8 mouse cellular contexts compared by ENCODE assay signal in genomic region chr7:19095751-19096110, GRCm38 (mm10). TPM values are rescaled to one million over a fixed set of nuclear protein-coding genes. Genes with fewer than 3 reads are reported as not detected.
DNase-seq lines count a peak whose midpoint lies in the region; ATAC-seq and TF ChIP-seq lines count a peak whose summit lies in the region.

No protein-coding gene starts in this region.

- no peaks in the 10 kb centered on the region for H3K36me3 ChIP-seq in thymus, adult 2 months (ENCODE audit: control insufficient read depth, insufficient read depth, low read length)
- H3K36me3 ChIP-seq in embryonic facial prominence, embryonic 12.5 days: peaks cover 17% of the 10 kb centered on the region
- peaks cover 8% of the 10 kb centered on the region; the same call in 1 of the 2 replicates for H3K36me3 ChIP-seq in heart, embryonic 15.5 days

- peak overlapping the region; percentile 79; the same call in 1 of the 2 replicates for H3K4me3 ChIP-seq in thymus, adult 2 months (ENCODE audit: control insufficient read depth, insufficient read depth, low read length)
- peak overlapping the region; percentile 77 for H3K4me3 ChIP-seq in embryonic facial prominence, embryonic 12.5 days
- H3K4me3 ChIP-seq in heart, embryonic 15.5 days: peak overlapping the region; percentile 85

- peak overlapping the region; percentile 85 for H3K4me2 ChIP-seq in embryonic facial prominence, embryonic 12.5 days (replicated peaks)
- H3K4me2 ChIP-seq in heart, embryonic 15.5 days: peak overlapping the region; percentile 96

- TF ChIP-seq POLR2A in thymus, adult 2 months (IDR thresholded peaks at IDR 0.05; ENCODE audit: control insufficient read depth, extremely low read depth, insufficient read depth, low read length, poor library complexity): no peak

- WGBS in thymus, adult 2 months: 9% methylated on average over 19 of the region's 19 CpGs
- 2% methylated on average over 19 of the region's 19 CpGs for WGBS in embryonic facial prominence, embryonic 12.5 days
- WGBS in heart, embryonic 15.5 days: under 1% methylated on average over 19 of the region's 19 CpGs

- H3K9me3 ChIP-seq in embryonic facial prominence, embryonic 12.5 days: no peaks in the 10 kb centered on the region
- H3K9me3 ChIP-seq in heart, embryonic 15.5 days (replicated peaks): no peaks in the 10 kb centered on the region

- DNase-seq in thymus, adult 2 months: no peak
- DNase-seq in thymus, adult 18-20 months: no peak
- peak; percentile 81 for DNase-seq in kidney, postnatal 14 days
- DNase-seq in lung, postnatal 4 days: peak; percentile 76 to 87
- DNase-seq in testis, postnatal 14 days (ENCODE audit: low spot score): peak; percentile 73

- peak; percentile 7; the same call in 1 of the 2 replicates for ATAC-seq in embryonic facial prominence, embryonic 12.5 days (ENCODE audit: insufficient number of reproducible peaks, insufficient read depth, low FRiP score, low TSS enrichment)
- ATAC-seq in heart, embryonic 15.5 days (replicated peaks; ENCODE audit: insufficient number of reproducible peaks, insufficient read depth, low FRiP score, low read depth): no peak
- ATAC-seq in erythroid progenitor cell, adult 5-6 weeks (replicated peaks; ENCODE audit: low FRiP score, poor library complexity, severe bottlenecking): no peak

- peaks cover 26% of the 10 kb centered on the region for H3K4me1 ChIP-seq in thymus, adult 2 months (replicated peaks; ENCODE audit: control insufficient read depth, insufficient read depth, low read length)
- H3K4me1 ChIP-seq in embryonic facial prominence, embryonic 12.5 days: peaks cover 41% of the 10 kb centered on the region
- peaks cover 45% of the 10 kb centered on the region for H3K4me1 ChIP-seq in heart, embryonic 15.5 days (replicated peaks)

- TF ChIP-seq CTCF in thymus, adult 2 months (IDR thresholded peaks at IDR 0.05; ENCODE audit: borderline replicate concordance, control insufficient read depth, extremely low read depth, insufficient read depth, low read length, poor library complexity): no peak

- peaks cover 18% of the 10 kb centered on the region for H3K27me3 ChIP-seq in thymus, adult 2 months (ENCODE audit: control insufficient read depth, insufficient read depth, low read length)
- H3K27me3 ChIP-seq in embryonic facial prominence, embryonic 12.5 days: no peaks in the 10 kb centered on the region
- 0 out of 2 replicates have a peak, but pooled peaks cover under 1% of the 10 kb centered on the region for H3K27me3 ChIP-seq in heart, embryonic 15.5 days

- peak overlapping the region; percentile 91 for H3K9ac ChIP-seq in embryonic facial prominence, embryonic 12.5 days
- H3K9ac ChIP-seq in heart, embryonic 15.5 days: peak overlapping the region; percentile 93

- no peak overlapping the region for H3K27ac ChIP-seq in thymus, adult 2 months (ENCODE audit: control insufficient read depth, insufficient read depth, low read length)
- H3K27ac ChIP-seq in embryonic facial prominence, embryonic 12.5 days: peak overlapping the region; percentile 99
- peak overlapping the region; percentile 97 for H3K27ac ChIP-seq in heart, embryonic 15.5 days

RNA-seq across cellular contexts. Expression of gene Six5, which starts 1.3 kb away (rescaled TPM):
- polyA plus RNA-seq in thymus, adult 2 months (2012; rRNA removed): 14.8 and 20.0 TPM in 2 replicates
- polyA plus RNA-seq in embryonic facial prominence, embryonic 12.5 days (2016; fragmentation: Nextera tagmentation; extraction: Ambion mirVana): 16.6 and 16.9 TPM in 2 replicates
- polyA plus RNA-seq in heart, embryonic 15.5 days (2015; fragmentation: Nextera tagmentation; extraction: Ambion mirVana): 4.9 and 6.7 TPM in 2 replicates
- total RNA-seq in erythroid progenitor cell, adult 5-6 weeks (2015; ENCODE audit: low replicate concordance): not detected in 2 replicates
- total RNA-seq in erythroid progenitor cell, adult 5-6 weeks (2017; ENCODE audit: low replicate concordance): 0.13 TPM in 1 of 2 replicates, not detected in the other

RNA-seq across cellular contexts. Expression of gene Dmpk, which starts 12.1 kb away (rescaled TPM):
- polyA plus RNA-seq in thymus, adult 2 months (2012; rRNA removed): 108 and 154 TPM in 2 replicates
- 17.5 and 19.1 TPM in 2 replicates for polyA plus RNA-seq in embryonic facial prominence, embryonic 12.5 days (2016; fragmentation: Nextera tagmentation; extraction: Ambion mirVana)
- 51.9 and 57.3 TPM in 2 replicates for polyA plus RNA-seq in heart, embryonic 15.5 days (2015; fragmentation: Nextera tagmentation; extraction: Ambion mirVana)
- total RNA-seq in erythroid progenitor cell, adult 5-6 weeks (2015; ENCODE audit: low replicate concordance): 15.9 and 18.4 TPM in 2 replicates
- total RNA-seq in erythroid progenitor cell, adult 5-6 weeks (2017; ENCODE audit: low replicate concordance): 4.2 and 5.0 TPM in 2 replicates

RNA-seq across cellular contexts. Expression of gene Dmwd, which starts 19.7 kb away (rescaled TPM):
- 50.7 and 55.6 TPM in 2 replicates for polyA plus RNA-seq in thymus, adult 2 months (2012; rRNA removed)
- polyA plus RNA-seq in embryonic facial prominence, embryonic 12.5 days (2016; fragmentation: Nextera tagmentation; extraction: Ambion mirVana): 18.8 and 23.1 TPM in 2 replicates
- 14.2 and 20.0 TPM in 2 replicates for polyA plus RNA-seq in heart, embryonic 15.5 days (2015; fragmentation: Nextera tagmentation; extraction: Ambion mirVana)
- total RNA-seq in erythroid progenitor cell, adult 5-6 weeks (2015; ENCODE audit: low replicate concordance): 17.7 and 33.1 TPM in 2 replicates
- 13.1 and 19.4 TPM in 2 replicates for total RNA-seq in erythroid progenitor cell, adult 5-6 weeks (2017; ENCODE audit: low replicate concordance)

RNA-seq across cellular contexts. Expression of gene Gm4969, which starts 22.4 kb away (rescaled TPM):
- 0.24 and 0.31 TPM in 2 replicates for polyA plus RNA-seq in thymus, adult 2 months (2012; rRNA removed)
- 3.6 and 3.8 TPM in 2 replicates for polyA plus RNA-seq in embryonic facial prominence, embryonic 12.5 days (2016; fragmentation: Nextera tagmentation; extraction: Ambion mirVana)
- 0.73 and 1.0 TPM in 2 replicates for polyA plus RNA-seq in heart, embryonic 15.5 days (2015; fragmentation: Nextera tagmentation; extraction: Ambion mirVana)
- total RNA-seq in erythroid progenitor cell, adult 5-6 weeks (2015; ENCODE audit: low replicate concordance): not detected in 2 replicates
- not detected in 2 replicates for total RNA-seq in erythroid progenitor cell, adult 5-6 weeks (2017; ENCODE audit: low replicate concordance)

RNA-seq across cellular contexts. Expression of gene Fbxo46, which starts 23.9 kb away (rescaled TPM):
- polyA plus RNA-seq in thymus, adult 2 months (2012; rRNA removed): 29.2 and 30.1 TPM in 2 replicates
- 19.8 and 21.6 TPM in 2 replicates for polyA plus RNA-seq in embryonic facial prominence, embryonic 12.5 days (2016; fragmentation: Nextera tagmentation; extraction: Ambion mirVana)
- polyA plus RNA-seq in heart, embryonic 15.5 days (2015; fragmentation: Nextera tagmentation; extraction: Ambion mirVana): 7.3 and 9.6 TPM in 2 replicates
- 4.7 and 5.0 TPM in 2 replicates for total RNA-seq in erythroid progenitor cell, adult 5-6 weeks (2015; ENCODE audit: low replicate concordance)
- 6.3 and 7.3 TPM in 2 replicates for total RNA-seq in erythroid progenitor cell, adult 5-6 weeks (2017; ENCODE audit: low replicate concordance)

Comparison
In these comparisons a context has a peak if more than half of its experiments do, and no peak if none do; other contexts are left out.
1. DNase-seq: peak in kidney, postnatal 14 days (single experiment), lung, postnatal 4 days (2 of 2) and testis, postnatal 14 days (single experiment); none in thymus, adult 2 months (single experiment) and thymus, adult 18-20 months (0 of 2).
2. Peak in every context shown above with its lines, with median percentiles within 50 percentile points of each other: H3K4me3 ChIP-seq.